Mouse (Mus musculus) C2C12 (cell line): Measurements from ENCODE around the gene Kcnc1.

Experiments used
- CEBPB ChIP-seq: IDR thresholded peaks from one replicate; pipeline ENCODE4 v1.6.1; 2011; ENCODE audit warnings: low read depth, mild to moderate bottlenecking, control low read depth, moderate library complexity
- CTCF ChIP-seq: IDR thresholded peaks from one replicate; pipeline ENCODE4 v1.5.1; 2011; ENCODE audit not compliant: control insufficient read depth, insufficient read depth, insufficient read length
- MAX ChIP-seq: IDR thresholded peaks from one replicate; pipeline ENCODE4 v1.6.1; 2011; ENCODE audit warnings: mild to moderate bottlenecking, control low read depth
- MYOG ChIP-seq: IDR thresholded peaks from one replicate; pipeline ENCODE4 v1.6.1; 2011; ENCODE audit not compliant: control insufficient read depth, insufficient read length; ENCODE audit errors: extremely low read depth
- USF1 ChIP-seq: IDR thresholded peaks from one replicate; pipeline ENCODE4 v1.6.1; 2011; ENCODE audit warnings: low read depth, mild to moderate bottlenecking, control low read depth, moderate library complexity

GRCm38 (mm10) chr7:46459605-46460245 lies 63.4 kb downstream of the Kcnc1 start:
- TF ChIP-seq CTCF, result no peak
- no peak for TF ChIP-seq USF1
- TF ChIP-seq CEBPB, result no peak
- no peak for TF ChIP-seq MYOG
- TF ChIP-seq MAX, result no peak
